Mouse (Mus musculus): Measurements from ENCODE around the gene Gm20509.
A peak's percentile ranks its signal among the peaks of the same experiment; 100 is the strongest.
"Not testable (repeated sequence)": the region's sequence is repeated elsewhere in the genome, so short reads cannot be mapped to it uniquely, and the experiment has no call there.

The Gm20509 gene

DNA sequence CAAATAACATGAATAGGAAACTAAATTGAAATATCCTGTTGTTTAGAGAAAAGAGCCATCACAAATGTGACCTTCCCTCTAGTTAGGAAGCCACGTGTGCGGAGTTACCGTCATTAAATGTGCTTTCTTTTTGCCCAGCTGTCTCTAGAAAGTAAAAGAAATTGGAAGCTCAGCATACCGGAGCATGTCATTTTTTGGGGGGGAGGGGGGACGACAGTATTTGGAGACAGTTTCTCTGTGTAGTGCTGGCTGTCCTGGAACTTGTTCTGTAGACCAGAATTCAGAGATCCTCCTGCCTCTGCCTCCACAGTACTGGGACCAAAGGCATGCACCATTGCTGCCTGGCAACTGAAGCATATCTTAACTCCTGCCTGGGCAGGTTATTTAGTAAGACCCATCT, 734 bp upstream of the Gm20509 start, which contains the start of gene Khdc3:
Gene Khdc3 (plus strand): TSS at position 301 of the 400 bp plus-strand sequence.
- no peak for DNase-seq (ENCODE audit: low spot score)

DNA sequence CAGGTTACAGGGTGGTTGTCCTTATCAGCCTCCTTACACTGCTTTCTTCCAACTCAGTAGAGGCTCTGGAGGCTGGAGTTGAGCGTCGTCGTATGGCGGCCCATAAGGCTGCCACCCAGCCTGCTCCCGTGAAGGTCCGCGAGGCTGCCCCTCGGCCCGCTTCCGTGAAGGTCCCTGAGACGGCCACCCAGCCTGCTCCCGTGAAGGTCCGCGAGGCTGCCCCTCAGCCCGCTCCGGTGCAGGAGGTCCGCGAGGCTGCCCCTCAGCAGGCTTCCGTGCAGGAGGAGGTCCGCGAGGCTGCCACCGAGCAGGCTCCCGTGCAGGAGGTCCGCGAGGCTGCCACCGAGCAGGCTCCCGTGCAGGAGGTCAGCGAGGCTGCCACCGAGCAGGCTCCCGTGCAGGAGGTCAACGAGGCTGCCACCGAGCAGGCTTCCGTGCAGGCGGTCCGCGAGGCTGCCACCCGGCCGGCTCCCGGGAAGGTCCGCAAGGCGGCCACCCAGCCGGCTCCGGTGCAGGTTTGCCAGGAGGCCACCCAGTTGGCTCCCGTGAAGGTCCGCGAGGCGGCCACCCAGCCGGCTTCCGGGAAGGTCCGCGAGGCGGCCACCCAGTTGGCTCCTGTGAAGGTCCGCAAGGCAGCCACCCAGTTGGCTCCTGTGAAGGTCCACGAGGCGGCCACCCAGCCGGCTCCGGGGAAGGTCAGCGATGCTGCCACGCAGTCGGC, 1.0 kb downstream of the Gm20509 start:
- DNase-seq (ENCODE audit: low spot score) = peak; percentile 33

GRCm38 (mm10) chr9:73103880-73104198, 1.6 kb downstream of the Gm20509 start:
- DNase-seq (ENCODE audit: low spot score) = no peak

- DNase-seq (ENCODE audit: low spot score) = no peak
These were observed 2.9 kb downstream of the Gm20509 start for GRCm38 (mm10) chr9:73105141-73105540.

GRCm38 (mm10) chr9:73105771-73106170, 3.5 kb downstream of the Gm20509 start:
- DNase-seq (ENCODE audit: low spot score) = no peak

DNA sequence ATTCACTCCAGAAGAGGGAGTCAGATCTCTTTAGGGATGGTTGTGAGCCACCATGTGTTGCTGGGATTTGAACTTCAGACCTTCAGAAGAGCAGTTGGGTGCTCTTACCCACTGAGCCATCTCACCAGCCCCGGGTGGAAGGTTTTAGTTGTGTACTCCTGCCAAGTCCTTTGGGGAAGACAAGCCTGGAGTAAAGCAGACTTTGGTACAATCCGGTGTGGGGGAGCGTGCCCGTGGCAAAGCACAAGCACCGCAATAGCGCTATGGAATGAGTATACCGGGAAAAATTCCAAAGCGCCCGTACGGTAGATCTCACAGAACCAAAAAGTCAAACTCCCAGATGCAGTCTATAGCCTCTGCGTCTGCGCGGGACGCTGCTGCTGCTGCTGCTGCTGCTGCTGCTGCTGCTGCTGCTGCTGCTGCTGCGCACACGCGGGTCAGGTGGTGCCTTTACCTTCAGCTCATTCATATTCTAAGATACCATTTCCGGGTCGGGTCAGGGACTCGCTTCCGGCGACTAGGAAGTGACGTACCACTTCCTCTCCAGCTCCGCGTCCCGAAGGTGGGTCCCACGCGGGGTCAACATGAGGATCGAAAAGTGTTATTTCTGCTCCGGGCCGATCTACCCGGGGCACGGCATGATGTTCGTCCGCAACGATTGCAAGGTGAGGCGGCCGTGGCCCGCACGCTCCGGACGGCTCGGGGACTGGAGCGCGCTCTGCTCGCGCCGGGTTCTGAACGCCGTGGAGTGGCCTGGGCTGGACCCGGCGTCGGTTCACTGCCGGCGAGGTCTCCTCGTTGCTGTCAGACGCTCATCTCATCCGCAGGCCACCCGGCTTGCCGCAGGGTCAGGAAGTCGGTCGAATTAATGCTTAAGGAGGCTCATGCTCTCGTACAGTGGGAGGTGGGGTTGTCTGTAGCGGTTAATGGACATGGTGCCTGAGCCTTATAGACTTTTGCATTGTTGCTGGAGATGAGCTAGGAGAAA, 10.9 kb downstream of the Gm20509 start, which contains the start of gene Rsl24d1:
Gene Rsl24d1 (plus strand): TSS at position 508 of the 988 bp plus-strand sequence.
- DNase-seq (ENCODE audit: low spot score) = peak; percentile 65

- DNase-seq (ENCODE audit: low spot score) = not testable (repeated sequence)
These were observed 14.4 kb downstream of the Gm20509 start for GRCm38 (mm10) chr9:73116704-73117103.

GRCm38 (mm10) chr9:73118012-73118411, 15.7 kb downstream of the Gm20509 start:
- no peak for DNase-seq (ENCODE audit: low spot score)

DNA sequence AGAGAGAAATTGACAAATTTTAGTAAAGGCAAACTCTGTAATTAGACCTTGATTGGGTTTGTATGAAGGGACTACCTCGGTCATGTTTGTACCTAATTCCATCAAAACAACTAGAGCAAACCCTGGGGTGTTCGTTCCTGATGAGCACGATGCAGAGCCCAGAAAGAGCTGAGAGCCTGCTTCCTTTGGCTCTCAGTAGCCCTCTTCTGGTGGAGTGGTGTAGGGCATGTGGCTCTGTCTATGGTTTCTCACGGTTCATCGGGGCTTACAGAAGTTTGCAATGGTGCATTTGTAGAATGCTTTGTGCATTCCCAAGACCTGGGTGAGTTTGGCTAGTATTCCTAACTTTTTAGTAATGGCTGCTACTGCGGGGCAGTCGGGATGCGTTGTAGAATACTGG, 19.5 kb downstream of the Gm20509 start:
- DNase-seq (ENCODE audit: low spot score) = no peak

DNA sequence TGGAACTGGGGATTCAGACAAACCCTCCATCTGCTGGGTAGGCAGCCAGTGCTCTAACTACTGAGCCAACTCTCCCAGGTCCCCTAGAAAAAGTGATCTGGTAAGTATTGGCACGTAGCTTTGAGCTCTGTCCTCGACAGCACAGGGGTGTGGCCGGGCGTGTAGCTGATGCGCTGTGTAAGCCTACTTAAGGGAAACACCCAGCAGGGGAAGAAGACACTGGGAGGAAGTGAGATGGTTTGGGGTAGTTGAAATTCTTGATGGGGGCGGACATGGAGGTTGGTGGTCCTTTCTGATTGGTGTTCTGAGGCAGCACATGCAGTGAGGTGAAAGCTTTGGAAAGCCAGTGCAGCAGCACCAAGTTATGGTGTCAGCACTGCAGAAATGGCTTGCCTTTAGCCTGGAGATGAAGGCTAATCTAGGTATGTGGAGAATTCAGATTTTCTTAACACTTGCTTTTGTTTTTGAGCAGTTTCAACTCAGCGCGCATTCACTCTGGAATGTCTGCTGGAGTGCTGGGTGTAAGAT, 22.8 kb downstream of the Gm20509 start:
- DNase-seq (ENCODE audit: low spot score) = no peak

DNA sequence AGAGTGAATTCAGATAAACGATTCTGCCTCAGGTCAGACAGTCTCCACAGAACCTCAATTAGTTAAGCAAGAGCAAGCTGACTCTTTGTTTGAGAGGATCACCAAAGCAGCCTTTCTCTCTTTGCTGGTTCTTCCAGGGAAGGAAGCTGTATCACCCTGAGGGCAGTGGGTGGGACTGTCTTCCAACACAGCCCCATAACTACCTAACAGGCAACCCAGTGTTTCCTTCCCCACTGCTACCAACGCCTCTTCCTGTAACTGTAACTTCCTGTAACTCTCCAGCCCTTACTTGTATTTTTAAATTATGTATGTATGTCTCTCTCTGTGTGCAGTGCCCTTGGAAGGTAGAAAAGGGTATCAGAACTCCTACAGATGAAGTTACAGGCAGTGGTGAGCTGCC, 25.2 kb downstream of the Gm20509 start:
- no peak for DNase-seq (ENCODE audit: low spot score)

DNA sequence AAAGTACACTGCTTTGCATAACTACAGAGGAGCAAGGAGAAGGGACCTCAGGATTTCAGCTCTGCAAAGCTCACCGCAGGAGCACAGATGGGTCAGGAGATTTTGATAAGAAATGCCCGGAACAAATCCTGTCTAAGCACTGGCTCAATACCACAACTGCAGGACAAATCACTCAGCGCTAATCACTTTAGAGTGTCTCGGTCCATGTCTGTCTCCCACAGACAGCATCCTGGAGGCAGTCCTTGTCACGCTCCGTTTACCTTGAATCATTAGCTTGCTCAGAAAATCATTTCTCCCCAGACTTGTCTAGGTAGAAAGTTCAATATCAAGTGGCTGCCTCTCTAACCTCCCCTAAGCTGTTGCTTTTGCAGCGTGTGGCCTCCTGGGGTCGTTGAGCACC, 27.6 kb downstream of the Gm20509 start:
- no peak for DNase-seq (ENCODE audit: low spot score)

DNA sequence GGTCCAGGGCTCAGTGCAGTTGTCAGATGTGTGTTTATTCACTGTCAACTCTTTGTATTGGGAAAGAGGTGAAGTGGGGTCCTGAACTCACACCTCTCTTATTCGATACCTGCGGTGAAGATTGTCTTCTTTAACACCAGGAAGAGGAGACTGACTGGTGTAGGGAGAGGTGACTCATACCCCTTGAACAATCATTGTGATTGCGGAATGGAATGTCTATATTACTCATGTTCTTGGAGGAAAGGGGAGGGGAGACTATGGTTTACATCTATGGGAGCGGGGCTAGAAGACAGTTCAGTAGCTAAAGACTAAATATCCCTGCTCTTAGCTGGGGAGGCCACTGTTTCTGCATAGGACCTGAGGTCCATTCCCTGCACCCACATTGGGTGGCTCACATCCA, 28.3 kb downstream of the Gm20509 start:
- no peak for DNase-seq (ENCODE audit: low spot score)

DNA sequence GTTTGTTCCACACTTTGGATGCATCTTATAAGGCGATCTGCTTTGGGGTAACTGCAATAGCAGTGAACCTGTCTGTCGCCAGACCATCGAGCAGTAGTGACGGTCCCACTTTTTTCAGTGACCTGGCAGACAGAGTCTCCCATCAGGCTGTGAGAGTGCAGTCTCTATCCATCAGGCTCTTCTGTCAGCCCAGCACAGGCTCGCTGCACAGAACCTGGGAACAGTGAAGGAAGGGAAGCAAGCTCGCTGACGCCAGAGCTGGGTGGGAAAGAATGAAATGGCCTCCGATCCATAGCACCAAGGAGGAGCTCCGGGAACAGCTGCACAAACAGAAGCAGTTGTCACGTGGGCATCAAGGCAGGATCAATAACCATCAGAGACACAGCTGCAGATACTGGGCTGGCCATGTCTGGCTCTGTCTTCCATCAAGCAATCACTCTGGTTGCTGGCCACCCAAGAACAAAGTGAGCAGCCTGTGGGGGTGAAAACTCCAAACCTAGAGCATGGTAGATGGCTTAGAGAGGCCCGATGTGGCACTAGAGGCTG, 35.1 kb downstream of the Gm20509 start:
- DNase-seq (ENCODE audit: low spot score) = no peak

DNA sequence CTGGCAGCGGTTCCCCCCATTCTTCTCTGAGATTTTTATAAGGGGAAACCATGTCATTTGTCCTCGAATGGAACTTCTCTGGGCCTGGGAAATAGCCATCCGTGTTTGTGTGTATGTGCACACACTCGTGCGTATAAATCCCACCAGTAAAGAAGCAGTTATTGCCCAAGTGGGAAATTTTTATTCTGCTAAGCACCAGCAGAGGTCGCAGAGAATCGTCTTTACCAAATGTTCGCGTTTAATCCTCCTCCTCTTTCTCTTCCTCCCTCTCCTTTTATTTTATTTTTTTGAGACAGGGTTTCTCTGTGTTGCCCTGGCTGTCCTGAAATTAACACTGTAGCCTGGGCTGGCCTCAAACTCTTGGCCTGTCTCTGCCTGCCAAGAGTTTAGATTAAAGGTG, 52.1 kb downstream of the Gm20509 start:
- no peak for DNase-seq (ENCODE audit: low spot score)

- DNase-seq (ENCODE audit: low spot score) = no peak
These were observed 55.7 kb downstream of the Gm20509 start for GRCm38 (mm10) chr9:73157968-73158367.

DNA sequence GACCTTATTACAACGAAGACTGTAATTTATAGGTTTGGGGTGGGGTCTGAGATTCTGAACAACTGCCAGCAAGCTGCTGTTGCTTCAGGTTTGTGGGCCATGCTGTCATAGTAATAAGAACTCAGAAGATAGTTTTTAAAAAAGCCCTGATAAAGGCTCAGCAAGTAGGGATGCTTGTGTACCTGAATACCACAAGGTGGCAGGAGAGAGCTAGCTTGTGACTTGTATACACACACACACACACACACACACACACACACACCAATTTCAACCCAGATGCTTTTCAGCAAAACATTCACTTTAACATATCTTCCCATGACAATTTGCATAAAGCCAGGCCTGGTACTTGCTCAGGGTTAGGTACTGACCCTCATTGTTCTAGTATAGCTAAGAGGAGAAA, 57.0 kb downstream of the Gm20509 start:
- no peak for DNase-seq (ENCODE audit: low spot score)

DNA sequence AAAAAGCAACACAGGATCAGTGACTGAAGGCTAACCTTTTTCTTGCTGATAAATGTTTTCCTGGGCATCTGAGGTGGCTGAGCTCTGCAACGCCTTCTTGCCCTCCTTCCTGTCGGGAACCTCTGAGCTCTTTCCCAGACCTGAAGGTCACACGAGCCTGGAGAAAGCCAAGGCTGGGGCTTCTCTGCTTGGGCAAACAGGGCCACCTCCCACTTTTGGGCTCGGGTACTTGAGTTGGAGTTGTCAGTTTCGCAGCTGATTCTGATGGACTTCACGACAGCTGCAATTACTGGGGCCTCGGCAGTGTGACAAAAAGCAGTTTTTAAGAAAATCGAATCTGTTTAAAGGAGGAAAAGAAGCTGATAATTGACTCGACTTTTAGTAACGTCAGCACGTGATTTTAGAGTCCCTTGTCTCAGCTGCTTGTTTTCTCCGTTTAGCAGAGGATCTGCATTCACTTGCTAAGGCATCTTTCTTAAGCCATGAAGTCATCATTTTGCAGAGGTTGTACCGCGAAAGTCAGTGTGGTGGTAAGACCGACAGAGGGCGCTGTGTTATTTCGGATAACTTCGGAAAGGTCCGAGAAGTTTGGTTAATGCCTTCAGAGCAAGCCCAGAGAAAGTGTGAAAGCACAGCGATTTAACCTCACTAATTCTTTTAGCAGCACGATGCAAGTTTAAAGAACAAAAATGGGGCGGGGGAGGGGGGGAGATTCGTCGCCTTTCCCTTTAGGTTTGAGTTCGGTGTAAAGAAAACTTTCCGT, 60.5 kb downstream of the Gm20509 start:
- peak; percentile 67 for DNase-seq (ENCODE audit: low spot score)

DNA sequence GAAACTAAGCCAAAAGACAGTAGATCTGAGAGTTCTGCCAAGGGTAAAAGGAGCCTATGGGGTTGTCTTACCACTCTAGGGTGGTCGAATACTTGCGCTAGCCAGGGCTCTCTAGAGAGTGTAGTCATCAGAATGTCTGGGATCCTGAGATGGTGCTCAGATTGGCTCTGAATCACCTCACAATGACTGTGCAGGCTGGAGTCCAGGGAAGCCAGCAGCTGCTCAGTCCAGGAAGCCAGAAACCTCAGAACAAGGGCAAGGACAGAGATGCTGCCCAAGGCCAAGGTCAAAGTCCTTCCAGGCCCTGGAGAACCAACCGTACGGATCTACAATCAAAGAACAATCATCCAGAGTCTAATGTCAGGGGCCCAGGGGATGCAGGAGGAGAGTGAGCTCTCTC, 63.4 kb downstream of the Gm20509 start:
- no peak for DNase-seq (ENCODE audit: low spot score)

All from urinary bladder, postnatal 25 days (tissue).